Mouse (Mus musculus) limb, embryonic 15.5 days (tissue): ENCODE measurements around the gene Ascl1. TPM values are rescaled to one million over a fixed set of nuclear protein-coding genes. Genes with fewer than 3 reads are reported as not detected.

ENCODE experiments used
- ATAC-seq: fragments of 200-750 bp; cut with Nextera tagmentation; 2 replicates; pipeline ENCODE4 v1.8.0; 2017; ENCODE audit warnings: low read depth, moderate TSS enrichment; ENCODE audit not compliant: insufficient number of reproducible peaks, low FRiP score, low TSS enrichment
- H3K27ac ChIP-seq: fragments of 300-500 bp; sonication (generic); 2 replicates; pipeline ENCODE4 v1.5.1; 2015; ENCODE audit warnings: moderate library complexity, mild to moderate bottlenecking, inconsistent platforms
- H3K27me3 ChIP-seq: fragments of 300-500 bp; sonication (generic); 2 replicates; pipeline ENCODE4 v1.6.1; 2015; ENCODE audit warnings: inconsistent platforms
- H3K36me3 ChIP-seq: fragments of 300-500 bp; sonication (generic); 2 replicates; pipeline ENCODE4 v1.6.1; 2015; ENCODE audit warnings: inconsistent platforms
- H3K4me1 ChIP-seq: fragments of 300-500 bp; sonication (generic); 2 replicates; pipeline ENCODE4 v1.6.1; 2015; ENCODE audit warnings: inconsistent platforms
- H3K4me2 ChIP-seq: fragments of 300-500 bp; sonication (generic); 2 replicates; pipeline ENCODE4 v1.6.1; 2015; ENCODE audit warnings: mild to moderate bottlenecking, inconsistent platforms
- H3K4me3 ChIP-seq: fragments of 300-500 bp; sonication (generic); 2 replicates; pipeline ENCODE4 v1.5.1; 2015; ENCODE audit warnings: mild to moderate bottlenecking, inconsistent platforms
- H3K9ac ChIP-seq: fragments of 300-500 bp; sonication (generic); 2 replicates; pipeline ENCODE4 v1.6.1; 2015; ENCODE audit warnings: inconsistent platforms
- H3K9me3 ChIP-seq: fragments of 300-500 bp; sonication (generic); 2 replicates; pipeline ENCODE4 v1.6.1; 2016; ENCODE audit warnings: inconsistent platforms
- WGBS: fragments of 180-500 bp; shearing (Covaris S2); methylation state at CpG from one replicate; pipeline ENCODE4 v1.1.7; 2015; 5-methylcytosine and 5-hydroxymethylcytosine counted together
- polyA plus RNA-seq: library from polyadenylated mRNA; unstranded; fragments of >200 nt; fragmentation: Nextera tagmentation; extraction: Ambion mirVana; gene quantifications from 2 replicates; pipeline ENCODE4 v1.2.1, GENCODE M21; 2015

Ascl1 gene
- polyA plus RNA-seq, 1 experiment from 2014 or later: 0.19 TPM

DNA sequence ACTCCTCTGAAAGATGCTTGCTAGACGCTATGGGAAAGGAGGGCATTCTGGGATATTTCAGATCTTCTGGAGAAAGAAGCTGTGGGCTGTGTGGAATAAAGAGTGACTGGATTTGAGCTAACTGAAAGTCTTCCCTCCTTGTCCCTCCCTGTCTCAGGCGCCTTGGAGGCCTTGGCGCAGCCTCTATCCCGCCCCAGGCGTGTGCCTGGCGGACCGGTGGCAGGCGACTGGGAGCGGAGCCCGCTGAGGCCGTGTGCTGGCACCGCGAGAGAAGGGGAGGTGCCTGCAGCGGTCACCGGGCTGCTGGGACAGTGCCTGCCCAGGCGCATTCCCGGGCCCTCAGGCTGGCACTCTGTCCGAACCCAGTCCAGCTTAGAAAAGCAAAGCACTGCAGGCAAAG is 1.1 kb upstream of the Ascl1 start:
- peak overlapping the region; percentile 99 for H3K4me2 ChIP-seq
- H3K27me3 ChIP-seq: peaks cover 84% of the 10 kb centered on the region
- no peak overlapping the region for H3K9ac ChIP-seq
- H3K36me3 ChIP-seq: no peaks in the 10 kb centered on the region
- WGBS: 1% methylated on average over 18 of the region's 18 CpGs
- H3K9me3 ChIP-seq: no peaks in the 10 kb centered on the region; the same call in 1 of the 2 replicates
- 0 out of 2 replicates have a peak, but pooled peaks have one; percentile 52 for ATAC-seq
- peak overlapping the region; percentile 55 for H3K4me3 ChIP-seq
- H3K27ac ChIP-seq: no peak overlapping the region
- peaks cover 28% of the 10 kb centered on the region for H3K4me1 ChIP-seq

DNA sequence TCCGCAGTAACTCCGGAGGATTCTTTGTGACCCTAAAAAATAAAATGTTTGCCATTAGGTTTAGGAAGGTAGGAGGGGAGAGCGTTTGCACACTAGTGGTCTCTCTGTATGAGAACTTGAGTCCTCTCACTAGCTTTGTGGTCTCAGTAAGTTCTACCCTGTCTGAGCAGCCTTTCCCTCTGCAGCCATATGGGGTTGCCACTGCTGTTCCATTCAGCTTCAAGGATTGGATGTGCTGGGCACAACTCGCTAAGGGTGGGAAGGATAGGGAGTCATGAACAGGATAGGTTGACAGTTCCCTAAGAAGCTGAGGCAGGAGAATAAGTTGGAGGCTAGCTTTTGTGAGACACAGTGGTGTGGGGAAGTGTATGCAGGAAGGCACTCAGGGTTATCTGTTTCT is 716 bp upstream of the Ascl1 start:
- no peak for ATAC-seq
- Histone ChIP-seq H3K4me2 (peak overlapping the region; percentile 99), H3K9ac (no peak overlapping the region), H3K4me1 (peaks cover 30% of the 10 kb centered on the region), H3K27ac (no peak overlapping the region), H3K9me3 (no peaks in the 10 kb centered on the region; the same call in 1 of the 2 replicates), H3K4me3 (peak overlapping the region; percentile 55; the same call in 1 of the 2 replicates), H3K36me3 (no peaks in the 10 kb centered on the region), H3K27me3 (peaks cover 87% of the 10 kb centered on the region)
- WGBS: 2% methylated on average over 4 of the region's 4 CpGs

DNA sequence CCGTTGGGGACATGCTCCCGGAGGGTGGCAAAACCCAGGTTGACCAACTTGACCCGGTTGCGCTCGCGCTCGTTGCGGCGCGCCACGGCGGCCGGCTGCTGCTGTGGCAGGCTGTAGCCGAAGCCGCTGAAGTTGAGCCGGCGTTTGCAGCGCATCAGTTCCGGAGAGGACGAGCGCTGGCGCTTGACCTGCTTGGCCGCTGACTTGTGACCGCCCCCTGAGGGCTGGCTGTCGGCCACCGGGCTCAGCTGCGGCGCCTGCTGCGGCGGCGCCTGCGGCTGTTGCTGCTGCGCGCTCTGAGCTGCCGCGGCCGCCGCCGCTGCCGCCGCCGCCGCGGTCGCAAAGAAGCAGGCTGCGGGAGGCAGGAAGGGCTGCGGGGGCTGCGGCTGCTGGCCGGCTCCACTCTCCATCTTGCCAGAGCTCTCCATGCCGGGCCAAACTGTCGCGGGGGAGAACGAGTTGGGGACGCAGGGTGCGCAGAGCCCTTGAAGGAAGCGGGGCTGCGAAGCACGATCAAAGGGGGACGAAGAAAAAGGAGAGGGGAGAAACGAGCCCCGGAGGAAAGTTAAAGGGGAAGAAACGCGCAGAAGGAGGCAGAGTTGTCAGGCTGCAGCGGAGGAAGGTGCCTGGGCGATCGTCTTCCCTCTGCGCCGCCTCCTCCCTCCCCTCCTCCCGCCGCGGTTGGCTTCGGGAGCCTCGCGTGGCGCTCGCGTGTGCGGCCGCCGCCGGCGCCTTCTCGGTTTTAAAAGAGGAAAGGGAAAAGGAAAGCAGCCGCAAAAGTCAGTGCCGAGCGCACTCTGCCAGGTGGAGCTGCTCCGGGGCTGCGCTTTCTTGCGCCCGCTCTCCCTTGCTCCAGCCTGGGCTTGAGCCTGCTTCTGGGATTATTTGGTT is 554 bp downstream of the Ascl1 start:
- Histone ChIP-seq H3K27me3 (peaks cover 89% of the 10 kb centered on the region), H3K27ac (no peak overlapping the region), H3K4me3 (peak overlapping the region; percentile 55), H3K9me3 (no peaks in the 10 kb centered on the region; the same call in 1 of the 2 replicates), H3K4me2 (peak overlapping the region; percentile 99), H3K36me3 (no peaks in the 10 kb centered on the region), H3K4me1 (peaks cover 30% of the 10 kb centered on the region), H3K9ac (0 out of 2 replicates have a peak overlapping the region, but pooled peaks have one; percentile 1)
- ATAC-seq: no peak
- under 1% methylated on average over 78 of the region's 90 CpGs for WGBS

DNA sequence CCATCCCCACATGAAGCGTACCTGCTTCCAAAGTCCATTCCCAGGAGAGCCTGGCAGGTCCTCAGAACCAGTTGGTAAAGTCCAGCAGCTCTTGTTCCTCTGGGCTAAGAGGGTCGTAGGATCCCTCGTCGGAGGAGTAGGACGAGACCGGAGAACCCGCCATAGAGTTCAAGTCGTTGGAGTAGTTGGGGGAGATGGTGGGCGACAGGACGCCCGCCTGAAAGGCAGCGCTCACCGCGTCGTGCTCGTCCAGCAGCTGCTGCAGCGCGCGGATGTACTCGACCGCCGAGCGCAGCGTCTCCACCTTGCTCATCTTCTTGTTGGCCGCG is 1.2 kb downstream of the Ascl1 start:
- 0% methylated on average over 26 of the region's 26 CpGs for WGBS
- Histone ChIP-seq H3K27ac (no peak overlapping the region), H3K9ac (no peak overlapping the region), H3K4me3 (peak overlapping the region; percentile 55), H3K36me3 (no peaks in the 10 kb centered on the region), H3K4me1 (peaks cover 30% of the 10 kb centered on the region), H3K27me3 (peaks cover 93% of the 10 kb centered on the region), H3K9me3 (no peaks in the 10 kb centered on the region; the same call in 1 of the 2 replicates), H3K4me2 (peak overlapping the region; percentile 99)
- ATAC-seq: no peak

DNA sequence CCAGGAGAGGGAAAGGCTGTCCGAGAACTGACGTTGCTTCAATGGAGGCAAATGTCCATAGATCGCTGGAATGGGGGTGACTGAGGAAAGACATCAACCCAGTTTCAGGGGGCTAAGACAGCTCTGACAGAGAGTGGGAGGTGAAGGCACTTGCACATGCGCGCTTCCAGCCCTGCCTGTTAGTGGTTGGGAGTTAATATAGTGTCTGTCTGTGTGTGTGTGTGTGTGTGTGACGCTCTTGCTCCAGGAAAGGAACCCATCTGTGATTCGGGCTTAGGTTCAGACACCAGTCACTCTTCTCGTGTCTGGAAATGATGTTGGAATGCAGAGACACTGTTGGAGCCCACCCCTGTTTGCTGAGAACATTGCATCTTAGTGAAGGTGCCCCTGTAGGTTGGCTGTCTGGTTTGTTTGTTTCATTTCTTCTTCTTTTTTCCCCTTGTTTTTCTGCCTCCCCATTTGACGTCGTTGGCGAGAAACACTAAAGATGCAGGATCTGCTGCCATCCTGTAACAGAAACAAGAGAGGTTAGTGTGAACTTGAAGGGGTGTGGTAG is 1.9 kb downstream of the Ascl1 start:
- Histone ChIP-seq H3K27ac (no peak overlapping the region), H3K4me3 (no peak overlapping the region), H3K27me3 (peaks cover 94% of the 10 kb centered on the region), H3K9ac (no peak overlapping the region), H3K4me2 (no peak overlapping the region), H3K9me3 (no peaks in the 10 kb centered on the region; the same call in 1 of the 2 replicates), H3K4me1 (peaks cover 30% of the 10 kb centered on the region), H3K36me3 (no peaks in the 10 kb centered on the region)
- ATAC-seq: no peak
- 2% methylated on average over 11 of the region's 11 CpGs for WGBS

DNA sequence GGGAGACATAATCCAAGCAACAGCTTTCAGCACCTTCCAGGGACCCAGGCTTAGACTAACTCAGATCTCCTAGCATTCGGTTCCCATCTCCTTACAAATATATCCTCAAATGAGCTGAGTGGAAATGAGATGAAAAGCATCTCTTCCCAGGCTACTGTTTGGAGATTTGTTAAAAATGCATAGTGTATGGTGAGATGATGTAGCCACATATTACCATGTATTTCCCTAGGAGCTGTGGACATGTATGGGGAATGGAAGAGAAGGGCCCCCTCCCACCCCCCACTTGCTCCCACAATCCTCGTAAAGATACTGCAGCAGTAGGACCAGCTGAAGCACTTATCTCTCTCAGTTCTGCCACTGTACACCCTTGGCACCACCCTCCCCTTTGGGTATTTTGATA is 3.1 kb downstream of the Ascl1 start:
- Histone ChIP-seq H3K27ac (no peak overlapping the region), H3K4me2 (no peak overlapping the region), H3K36me3 (no peaks in the 10 kb centered on the region), H3K4me3 (no peak overlapping the region), H3K9ac (no peak overlapping the region), H3K27me3 (peaks cover 97% of the 10 kb centered on the region), H3K4me1 (peaks cover 37% of the 10 kb centered on the region), H3K9me3 (no peaks in the 10 kb centered on the region)
- WGBS: 4% methylated on average over 2 of the region's 2 CpGs
- ATAC-seq: no peak

DNA sequence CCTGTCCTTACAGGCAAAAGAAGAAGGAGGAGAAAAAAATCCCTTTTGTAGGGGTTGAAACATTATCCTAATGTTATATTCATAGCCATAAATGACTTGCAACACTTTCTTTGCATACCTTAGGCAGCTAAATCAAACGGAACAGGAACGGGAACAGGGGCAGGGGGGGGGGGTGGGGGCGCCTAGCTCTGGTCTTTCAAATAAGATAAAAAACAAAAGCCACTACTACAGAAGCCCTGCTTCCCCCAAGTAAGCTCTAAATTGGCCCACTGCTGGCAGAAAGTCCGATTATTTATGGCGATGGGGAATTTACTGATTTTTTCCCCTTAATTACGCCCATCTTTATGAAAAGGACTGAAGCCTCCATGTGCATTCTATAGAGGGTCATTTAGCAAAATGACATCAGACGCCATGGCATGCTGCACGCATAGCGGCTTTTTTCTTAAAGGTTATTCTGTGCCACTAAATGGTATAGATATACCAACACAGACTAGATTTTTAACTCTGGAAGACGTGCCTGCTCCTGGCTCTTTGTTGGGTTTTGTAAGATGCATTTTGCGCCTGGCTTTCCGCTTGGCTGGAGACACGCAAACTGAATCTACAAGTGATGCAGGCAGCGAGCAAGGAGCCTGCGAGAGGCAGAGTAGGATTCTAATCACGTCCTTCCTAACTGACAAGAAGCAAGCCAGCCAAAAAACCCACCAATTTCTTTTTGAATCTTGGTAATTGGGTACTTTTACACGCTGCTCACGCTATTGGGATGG is 4.0 kb downstream of the Ascl1 start:
- H3K4me1 ChIP-seq: peaks cover 32% of the 10 kb centered on the region
- WGBS: under 1% methylated on average over 18 of the region's 18 CpGs
- no peak overlapping the region for H3K4me3 ChIP-seq
- no peak overlapping the region for H3K9ac ChIP-seq
- ATAC-seq: no peak
- peaks cover 97% of the 10 kb centered on the region for H3K27me3 ChIP-seq
- H3K4me2 ChIP-seq: no peak overlapping the region
- H3K9me3 ChIP-seq: no peaks in the 10 kb centered on the region
- no peaks in the 10 kb centered on the region for H3K36me3 ChIP-seq
- H3K27ac ChIP-seq: no peak overlapping the region

DNA sequence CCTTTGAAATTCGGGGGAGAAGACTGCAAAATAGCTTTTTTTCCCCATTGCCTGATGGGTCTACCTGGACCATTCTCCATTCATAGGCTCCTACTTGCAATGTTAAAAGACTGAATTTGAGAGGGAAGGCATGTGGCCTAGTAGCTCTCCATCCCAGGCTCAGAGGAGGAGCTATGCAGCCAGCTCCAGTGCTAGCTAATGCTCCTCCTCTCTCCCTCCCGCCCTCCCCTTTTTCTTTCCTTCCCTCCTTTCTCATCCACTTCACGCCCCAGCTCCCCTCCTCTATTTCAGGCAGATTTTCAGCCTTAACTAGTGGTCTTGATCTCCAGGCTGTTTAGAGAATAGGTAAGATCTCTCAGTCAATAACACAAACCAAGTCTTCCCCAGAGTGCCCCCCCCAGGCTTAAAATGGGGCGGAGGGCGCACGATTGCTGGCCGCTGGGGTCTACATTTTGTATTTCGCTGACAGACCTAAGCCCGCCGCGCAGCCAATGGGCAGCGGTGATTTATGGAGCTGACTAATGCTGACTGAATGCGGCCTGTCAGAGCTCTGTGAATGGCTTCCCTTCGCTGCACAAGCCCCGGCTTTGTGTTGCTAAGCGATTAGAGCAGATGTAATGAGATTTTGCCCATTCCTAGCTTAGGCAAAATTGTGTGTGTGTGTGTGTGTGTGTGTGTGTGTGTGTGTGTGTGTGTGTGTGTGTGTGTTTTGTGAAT is 4.9 kb downstream of the Ascl1 start:
- Histone ChIP-seq H3K9me3 (no peaks in the 10 kb centered on the region), H3K27me3 (peaks cover 90% of the 10 kb centered on the region), H3K27ac (no peak overlapping the region), H3K9ac (no peak overlapping the region), H3K4me3 (no peak overlapping the region), H3K4me1 (peaks cover 24% of the 10 kb centered on the region), H3K36me3 (no peaks in the 10 kb centered on the region), H3K4me2 (peak overlapping the region; percentile 15; the same call in 1 of the 2 replicates)
- no peak for ATAC-seq
- 2% methylated on average over 16 of the region's 16 CpGs for WGBS

DNA sequence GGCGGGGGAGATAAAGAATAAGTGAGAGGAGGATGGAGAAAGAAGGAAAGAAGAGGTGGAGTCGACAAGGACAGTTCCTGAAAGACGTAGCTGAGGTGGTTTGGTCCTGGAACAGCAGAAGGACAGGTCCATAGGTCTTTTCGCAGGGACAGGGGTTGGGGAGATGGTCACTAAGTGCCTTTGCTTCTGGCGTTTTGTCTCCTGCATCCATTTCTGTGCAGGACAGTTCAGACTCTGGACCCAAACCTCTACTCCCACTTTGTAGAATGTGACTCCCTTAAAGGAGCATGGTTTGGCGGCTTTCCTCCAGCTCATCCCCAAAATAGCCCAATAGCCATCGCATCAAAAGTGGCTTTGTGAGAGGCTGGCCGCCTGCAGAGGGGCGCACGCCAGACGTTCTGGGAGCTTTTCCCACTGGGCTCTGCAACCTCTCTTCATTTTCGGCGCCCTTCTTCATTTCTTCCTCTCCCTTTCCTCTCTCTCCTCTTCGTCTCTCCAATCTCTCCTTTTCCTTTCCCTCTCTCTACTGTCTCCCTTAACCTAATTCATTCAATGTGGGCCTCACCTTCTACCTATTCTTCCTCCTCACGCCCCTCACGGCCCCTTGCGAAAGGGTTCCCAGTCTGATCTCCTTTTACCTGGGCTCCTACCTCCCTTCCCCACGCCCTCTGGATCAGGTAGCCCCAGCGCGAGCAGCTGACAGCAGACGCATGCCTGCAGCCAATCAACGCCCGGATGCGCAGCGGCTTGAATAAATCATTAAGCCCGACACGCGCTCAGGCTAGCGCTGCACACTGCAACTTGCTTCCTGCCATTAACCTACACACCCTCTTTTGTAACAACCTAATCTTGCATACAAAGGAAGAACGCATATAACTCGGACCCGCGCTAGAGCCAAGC is 7.5 kb downstream of the Ascl1 start:
- Histone ChIP-seq H3K4me2 (peak overlapping the region; percentile 36), H3K4me3 (peak overlapping the region; percentile 16), H3K36me3 (no peaks in the 10 kb centered on the region), H3K27me3 (peaks cover 78% of the 10 kb centered on the region), H3K9me3 (no peaks in the 10 kb centered on the region), H3K4me1 (peaks cover 9% of the 10 kb centered on the region), H3K9ac (no peak overlapping the region), H3K27ac (no peak overlapping the region)
- ATAC-seq: no peak
- 1% methylated on average over 33 of the region's 33 CpGs for WGBS

DNA sequence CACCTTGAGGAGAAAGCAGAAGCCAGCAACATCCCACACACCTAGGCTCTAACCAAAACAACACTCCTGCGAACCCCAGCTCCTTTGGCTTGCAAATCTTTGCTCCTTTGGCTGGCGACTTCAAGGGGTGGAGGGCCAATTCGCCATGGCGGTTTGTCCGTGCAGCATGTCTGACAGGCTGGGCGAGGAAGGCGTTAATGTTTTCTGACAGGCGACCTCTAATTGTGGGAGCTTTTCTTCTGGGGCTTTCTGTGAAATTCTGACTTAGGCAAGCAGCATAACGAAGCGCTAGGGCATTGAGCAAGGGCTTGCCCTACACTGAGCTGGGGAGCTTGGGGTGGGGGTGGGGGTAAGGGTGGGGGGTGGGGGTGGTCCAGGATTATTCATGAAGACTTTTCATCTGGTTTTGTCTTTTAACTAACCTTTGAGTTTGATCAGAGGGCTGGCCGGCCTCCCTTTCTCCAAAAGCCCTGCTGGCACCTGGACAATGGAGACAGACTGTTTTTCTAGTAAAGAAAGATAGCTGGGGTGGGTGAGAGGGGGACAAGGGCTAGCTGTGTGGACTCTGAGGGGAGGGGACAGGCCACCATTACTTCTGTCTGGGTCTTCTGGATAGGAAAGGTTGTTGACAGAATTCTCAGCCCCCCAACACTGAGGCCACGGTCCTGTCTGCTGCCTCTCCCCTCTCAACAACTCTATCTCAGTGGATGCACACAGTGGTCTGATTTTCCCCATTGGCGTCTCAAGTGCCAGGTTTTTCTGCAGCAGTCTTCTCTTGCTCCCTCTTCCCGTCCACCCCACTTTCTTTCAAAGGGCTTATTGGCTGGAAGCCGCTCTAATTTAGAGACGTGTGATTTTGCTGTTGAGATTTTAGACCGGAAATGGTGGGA is 8.4 kb downstream of the Ascl1 start:
- Histone ChIP-seq H3K4me2 (no peak overlapping the region), H3K36me3 (no peaks in the 10 kb centered on the region), H3K27me3 (peaks cover 69% of the 10 kb centered on the region), H3K9ac (no peak overlapping the region), H3K4me1 (peaks cover 9% of the 10 kb centered on the region), H3K9me3 (no peaks in the 10 kb centered on the region), H3K27ac (no peak overlapping the region), H3K4me3 (no peak overlapping the region)
- ATAC-seq: no peak
- WGBS: 3% methylated on average over 17 of the region's 17 CpGs
